Mouse (Mus musculus) frontal cortex, postnatal 10 days (tissue): Measurements from ENCODE around the gene Hist1h4c.
"Not testable (repeated sequence)": the region's sequence is repeated elsewhere in the genome, so short reads cannot be mapped to it uniquely, and the experiment has no call there.

Source experiments
- DNase-seq, 2 experiments: peaks; one replicate each; pipeline ENCODE4 v3.0.0; 2022; ENCODE audit warnings: low spot score in 2 of 2, mixed read lengths in 1 of 2

Hist1h4c gene

DNA sequence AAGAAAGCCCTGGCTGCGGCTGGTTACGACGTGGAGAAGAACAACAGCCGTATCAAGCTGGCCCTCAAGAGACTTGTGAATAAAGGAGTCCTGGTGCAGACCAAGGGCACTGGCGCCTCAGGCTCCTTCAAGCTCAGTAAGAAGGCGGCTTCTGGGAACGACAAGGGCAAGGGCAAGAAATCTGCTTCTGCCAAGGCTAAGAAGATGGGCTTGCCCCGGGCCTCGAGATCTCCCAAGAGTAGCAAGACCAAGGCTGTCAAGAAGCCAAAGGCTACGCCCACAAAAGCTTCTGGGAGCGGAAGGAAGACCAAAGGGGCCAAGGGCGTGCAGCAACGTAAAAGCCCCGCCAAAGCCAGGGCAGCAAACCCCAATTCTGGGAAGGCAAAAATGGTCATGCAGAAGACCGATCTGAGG is 2.2 kb downstream of the Hist1h4c start:
- no peak for DNase-seq

DNA sequence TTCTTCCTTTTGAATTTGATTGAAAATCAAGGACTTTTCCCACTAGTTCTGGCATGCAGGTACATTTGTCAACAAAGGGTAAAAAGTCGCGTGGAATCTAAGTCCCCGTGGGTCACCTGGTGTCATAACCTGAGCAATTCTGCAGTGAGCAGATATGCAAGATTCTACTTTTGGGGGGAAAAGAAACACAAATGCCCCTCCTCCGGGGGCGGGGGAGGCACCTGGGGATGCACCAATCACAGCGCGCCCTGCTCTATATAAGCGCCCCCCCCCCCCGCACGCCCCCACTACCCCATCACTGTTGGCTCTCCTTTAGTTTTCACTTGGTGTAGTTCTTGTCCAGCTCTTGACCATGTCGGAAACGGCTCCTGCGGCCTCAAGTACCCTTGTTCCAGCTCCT is 2.7 kb downstream of the Hist1h4c start, which contains the start of gene Hist1h1t:
Hist1h1t (plus strand) TSS at position 301 of the 400 bp plus-strand sequence.
- no peak for DNase-seq

DNA sequence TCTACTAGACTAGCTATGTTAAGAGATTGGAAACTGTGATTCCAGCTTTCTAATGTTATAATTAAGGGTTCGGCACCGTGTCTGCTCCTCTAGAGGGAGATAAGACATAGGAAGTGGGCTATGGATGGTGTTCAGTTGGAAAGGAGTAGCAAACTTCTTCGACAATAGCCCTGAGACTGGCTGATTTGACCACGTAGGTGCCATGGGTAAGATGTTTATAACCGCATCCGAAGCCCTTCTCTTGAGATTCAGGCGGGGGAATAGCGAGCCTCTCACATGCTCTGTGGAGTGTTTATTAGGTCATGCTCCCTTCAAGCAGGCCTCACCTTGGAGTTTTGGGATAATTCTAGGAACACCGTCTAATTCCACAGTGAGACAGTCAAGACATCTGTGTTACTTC is 3.3 kb downstream of the Hist1h4c start:
- DNase-seq: no peak

DNA sequence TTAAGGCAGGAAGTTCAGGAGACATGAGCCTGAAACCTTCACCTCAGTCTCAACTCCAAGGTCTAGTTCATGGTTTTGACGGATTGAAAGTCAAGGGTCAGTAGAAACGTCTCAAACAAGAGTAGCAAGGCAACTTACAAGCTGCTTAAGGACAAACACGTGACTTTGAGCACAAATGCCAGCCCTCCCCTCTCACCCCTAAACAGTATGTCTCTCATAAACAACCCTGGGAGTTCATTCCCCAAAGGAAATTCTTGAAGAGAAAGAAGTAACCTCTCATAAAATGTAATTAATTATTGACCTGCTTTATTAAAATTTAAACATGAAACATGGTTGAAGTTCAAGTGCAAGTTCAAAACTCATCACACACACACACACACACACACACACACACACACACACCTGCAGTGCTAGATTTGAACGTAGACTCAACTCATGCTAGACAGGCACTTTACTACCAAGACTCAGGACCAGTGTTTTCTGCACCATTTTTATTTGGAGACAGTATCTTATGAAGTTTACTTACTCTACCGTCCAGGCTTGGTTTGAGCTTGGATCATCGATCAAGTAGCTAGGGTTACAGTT is 4.3 kb downstream of the Hist1h4c start:
- DNase-seq: no peak

DNA sequence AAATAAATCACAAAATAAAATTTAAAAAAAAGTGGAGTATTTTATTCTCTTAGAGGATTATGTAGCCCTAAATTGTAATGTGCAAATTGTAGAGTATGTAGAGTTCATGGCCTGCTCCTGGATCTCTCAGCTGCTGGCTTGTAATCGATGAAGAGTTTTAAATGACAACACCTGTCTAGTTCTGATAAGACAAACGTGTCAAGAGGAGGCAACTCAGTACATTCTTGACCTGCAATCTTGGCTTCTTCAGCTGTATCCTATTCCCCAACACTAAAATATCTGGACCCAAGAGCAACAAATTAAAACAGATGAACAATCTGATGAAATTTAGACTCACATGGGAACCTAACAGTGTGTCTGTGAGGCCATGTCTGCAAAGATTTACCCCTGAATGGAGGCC is 8.8 kb downstream of the Hist1h4c start:
- DNase-seq: no peak

DNA sequence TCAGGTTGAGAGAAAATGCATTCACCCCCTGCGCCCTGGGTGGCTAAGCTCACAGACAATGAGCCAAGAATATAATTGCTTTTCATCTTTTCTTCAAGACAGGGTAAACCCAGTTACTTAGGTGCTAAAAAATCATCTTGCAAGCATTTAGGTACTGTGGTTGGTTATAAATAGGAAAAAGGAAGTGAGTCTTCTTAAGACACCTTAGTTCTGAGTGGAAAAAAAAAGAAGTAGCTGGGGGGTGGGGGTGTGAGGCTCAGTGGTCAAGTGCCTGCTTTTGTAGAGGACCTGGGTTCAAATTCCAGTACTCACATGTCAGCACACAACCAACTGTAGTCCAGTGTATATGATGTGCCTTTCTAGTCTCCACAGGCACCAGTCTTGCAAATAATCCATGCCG is 9.3 kb downstream of the Hist1h4c start:
- DNase-seq: no peak

DNA sequence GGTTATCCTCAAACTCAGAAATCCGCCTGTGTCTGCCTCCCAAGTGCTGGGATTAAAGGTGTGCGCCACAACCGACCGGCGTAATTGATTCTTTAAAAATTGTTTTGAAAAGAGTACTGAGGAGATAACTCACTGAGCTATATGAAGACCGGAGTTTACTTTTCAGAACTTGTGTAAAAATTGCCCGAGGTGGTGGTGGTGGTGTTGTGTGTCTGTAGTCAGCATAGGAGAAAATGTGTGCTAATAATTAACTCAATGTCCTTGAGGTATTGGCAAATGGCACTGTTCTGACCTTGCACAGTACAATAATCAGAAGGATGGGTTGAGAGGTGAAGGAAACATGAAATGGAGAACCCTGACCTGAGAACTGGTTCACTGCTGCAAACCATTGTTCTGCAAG is 10.3 kb downstream of the Hist1h4c start:
- DNase-seq: no peak

DNA sequence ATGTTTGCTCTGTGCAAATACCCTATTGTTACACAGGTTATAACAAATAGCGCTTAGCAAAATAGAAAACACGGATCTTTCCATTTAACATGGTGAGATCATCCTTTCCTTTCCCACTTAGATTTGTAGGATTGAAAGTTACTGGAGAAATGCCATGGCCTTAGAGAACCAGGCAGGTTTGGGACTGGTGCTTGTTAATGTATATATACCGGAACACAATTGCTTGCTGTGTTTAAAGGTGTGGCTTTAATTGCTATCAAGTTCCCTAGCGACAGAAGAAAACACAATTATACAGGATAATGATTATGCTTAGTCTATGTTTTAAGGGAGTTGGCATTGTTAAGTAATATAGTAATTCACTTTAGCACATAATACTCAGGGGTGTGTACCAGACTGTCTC is 11.1 kb downstream of the Hist1h4c start:
- DNase-seq: no peak

DNA sequence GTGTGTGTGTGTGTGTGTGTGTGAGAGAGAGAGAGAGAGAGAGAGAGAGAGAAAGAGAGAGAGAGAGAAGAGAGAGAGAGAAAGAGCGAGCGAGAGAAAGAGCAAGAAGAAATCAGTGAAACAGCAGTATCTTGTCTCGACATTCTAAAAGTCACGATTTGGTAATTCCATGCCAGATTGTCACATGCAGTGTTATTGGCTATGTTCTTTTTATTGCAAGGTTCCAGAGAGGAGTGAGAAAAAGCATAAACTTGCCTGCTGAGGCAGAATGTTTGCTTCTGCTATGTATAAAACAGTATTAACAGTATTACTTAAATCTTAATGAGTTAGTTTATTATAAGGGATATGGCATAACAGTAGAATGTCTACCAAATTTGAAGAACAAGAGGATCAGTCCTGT is 12.3 kb downstream of the Hist1h4c start:
- DNase-seq: no peak

DNA sequence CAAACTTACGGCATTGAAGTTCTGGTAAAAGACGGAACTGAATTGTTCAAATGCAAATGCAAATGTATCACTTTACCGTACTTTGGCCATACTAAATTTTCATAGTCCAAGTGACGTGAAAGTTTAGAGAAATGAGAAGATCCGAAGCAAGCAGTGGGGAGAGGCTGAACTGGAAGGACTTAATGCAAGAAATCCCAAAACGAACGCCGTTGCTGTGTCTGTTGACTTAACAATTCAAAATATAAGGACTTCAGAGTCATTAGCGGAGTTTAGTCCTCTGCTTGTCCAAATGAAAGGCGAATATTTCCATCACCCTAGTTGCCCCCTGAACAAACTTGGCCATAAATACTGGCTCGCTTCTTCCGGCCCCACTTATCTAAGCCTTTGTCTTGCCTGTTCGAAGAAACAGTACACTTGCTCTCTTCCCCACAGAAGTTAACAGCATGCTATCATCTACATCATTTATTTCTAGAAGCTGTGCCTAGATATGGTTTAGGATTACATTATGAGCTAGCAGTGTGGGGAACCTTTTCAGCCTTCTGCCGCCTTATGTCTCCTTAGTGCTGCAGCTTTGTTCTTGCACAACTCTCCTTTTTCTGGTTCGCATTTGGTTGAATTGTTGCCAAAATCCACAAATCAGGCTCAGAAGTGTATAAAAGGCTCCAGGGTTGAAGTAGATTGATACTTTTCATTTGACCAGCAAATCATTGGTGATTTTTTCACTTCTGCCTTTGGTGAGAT is 13.0 kb downstream of the Hist1h4c start:
- no peak for DNase-seq

DNA sequence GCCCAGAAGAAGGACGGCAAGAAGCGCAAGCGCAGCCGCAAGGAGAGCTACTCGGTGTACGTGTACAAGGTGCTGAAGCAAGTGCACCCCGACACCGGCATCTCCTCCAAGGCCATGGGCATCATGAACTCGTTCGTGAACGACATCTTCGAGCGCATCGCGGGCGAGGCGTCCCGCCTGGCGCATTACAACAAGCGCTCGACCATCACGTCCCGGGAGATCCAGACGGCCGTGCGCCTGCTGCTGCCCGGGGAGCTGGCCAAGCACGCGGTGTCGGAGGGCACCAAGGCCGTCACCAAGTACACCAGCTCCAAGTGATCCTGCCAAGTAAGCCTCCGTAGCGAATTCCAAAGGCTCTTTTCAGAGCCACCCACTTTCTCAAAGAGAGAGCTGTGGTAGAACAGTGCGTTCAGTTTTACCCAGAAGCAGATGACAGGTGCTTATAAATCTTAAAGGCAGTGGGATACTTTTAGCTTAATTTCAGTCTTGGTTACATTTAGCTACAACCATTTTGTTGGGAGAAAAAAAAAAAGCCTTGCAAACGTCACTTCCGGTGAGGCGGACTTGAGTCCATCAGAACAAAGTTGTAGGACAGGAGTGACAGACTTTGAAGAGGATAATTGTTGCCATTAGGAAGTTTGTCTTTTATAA is 13.8 kb downstream of the Hist1h4c start:
- peak in 1 of 2 experiments; percentile 32 for DNase-seq

DNA sequence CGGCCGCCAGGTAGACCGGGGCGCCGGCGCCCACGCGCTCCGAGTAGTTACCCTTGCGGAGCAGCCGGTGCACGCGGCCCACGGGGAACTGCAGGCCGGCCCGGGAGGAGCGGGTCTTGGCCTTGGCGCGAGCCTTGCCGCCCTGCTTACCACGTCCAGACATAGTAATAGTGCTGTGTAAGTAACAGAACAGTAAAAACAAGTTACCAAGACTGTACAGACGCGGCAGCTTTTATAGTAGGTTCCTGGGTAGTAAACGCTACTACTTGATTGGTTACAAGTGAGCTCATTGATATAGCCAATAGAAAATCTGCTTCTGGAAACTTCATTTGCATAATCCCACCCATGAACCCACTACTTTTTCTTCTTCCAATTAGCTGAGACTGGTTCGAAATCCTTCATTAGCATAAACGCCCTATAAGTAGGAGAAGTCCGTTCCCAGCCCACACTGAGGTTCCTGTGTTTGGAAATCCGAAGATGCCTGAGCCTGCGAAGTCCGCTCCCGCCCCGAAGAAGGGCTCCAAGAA is 14.4 kb downstream of the Hist1h4c start, which contains the start of the genes Hist1h2ac and Hist1h2bc:
Hist1h2ac (minus strand) TSS at position 194 of the 527 bp plus-strand sequence.
Hist1h2bc (plus strand) TSS at position 445 of the 527 bp plus-strand sequence.
- peak; percentile 78 to 80 for DNase-seq

DNA sequence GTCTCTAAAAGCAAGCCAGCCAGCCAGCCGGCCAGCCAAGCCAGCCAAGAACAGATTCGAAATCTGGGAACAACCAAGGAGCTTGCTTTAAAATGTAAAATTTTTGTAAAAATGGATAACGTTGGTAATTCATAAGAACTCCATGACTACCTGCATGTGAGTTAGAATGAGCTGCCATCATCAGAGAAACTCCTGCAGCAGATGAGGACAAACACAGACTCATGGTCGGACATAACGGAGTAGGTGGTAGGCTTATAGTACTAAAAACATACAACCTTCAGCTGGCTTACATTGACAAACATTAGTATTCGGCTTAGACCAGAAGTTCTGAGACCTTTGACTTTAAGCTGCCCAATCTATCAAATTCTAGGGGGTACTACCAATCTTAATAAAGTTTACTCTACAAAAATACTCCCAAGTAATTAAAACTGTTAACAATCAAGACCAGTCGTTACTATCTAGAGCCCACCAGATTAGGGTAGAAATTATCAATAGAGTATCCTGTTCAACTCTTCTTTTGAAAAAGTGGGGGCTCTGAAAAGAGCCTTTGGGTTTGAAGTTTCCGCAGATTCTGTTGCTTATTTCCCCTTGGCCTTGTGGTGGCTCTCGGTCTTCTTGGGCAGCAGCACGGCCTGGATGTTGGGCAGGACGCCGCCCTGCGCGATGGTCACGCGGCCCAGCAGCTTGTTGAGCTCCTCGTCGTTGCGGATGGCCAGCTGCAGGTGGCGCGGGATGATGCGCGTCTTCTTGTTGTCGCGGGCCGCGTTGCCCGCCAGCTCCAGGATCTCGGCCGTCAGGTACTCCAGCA is 15.1 kb downstream of the Hist1h4c start:
- not testable (repeated sequence) for DNase-seq

DNA sequence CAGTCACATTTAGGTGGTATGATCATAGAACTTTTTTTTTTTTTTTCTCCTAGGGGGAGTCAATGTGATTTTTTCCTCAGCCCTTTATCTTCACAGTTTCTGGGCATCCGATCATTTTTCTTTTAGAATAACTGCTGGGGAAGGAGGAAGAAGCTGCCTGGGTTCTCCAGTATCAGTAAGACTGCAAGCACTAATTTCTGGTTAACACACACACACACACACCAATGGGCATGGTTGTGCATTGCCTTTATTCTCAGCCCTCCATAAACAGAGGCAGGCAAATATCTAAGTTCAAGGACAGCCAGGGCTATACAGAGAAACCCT is 15.7 kb downstream of the Hist1h4c start:
- DNase-seq: no peak

DNA sequence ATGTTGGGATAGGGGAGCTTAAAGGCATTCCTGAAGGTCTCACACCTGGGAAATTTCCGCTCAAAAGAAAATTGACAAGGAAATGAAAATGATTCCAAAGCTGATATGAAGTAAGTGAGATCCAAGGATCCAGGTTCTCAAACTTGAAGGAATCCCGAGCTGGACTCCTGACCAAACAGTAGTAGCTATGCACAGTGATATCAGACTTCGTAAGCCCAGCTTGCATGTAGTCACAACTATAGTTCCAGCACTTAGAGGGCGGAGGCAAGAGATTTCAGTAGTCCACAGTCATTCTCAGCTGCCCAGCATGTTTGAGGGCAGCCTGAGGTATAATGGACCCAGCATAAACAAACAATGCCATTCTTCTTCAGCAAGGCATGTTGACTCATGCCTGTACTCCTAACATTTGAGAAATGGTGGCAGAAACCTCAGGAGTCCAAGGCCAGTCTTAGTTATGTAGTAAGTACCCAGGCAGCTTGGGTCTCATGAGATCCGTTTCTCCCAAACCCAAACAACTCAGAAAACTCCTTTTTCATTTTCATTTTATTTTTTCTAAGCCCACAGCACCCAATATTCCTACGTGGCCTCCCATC is 16.2 kb downstream of the Hist1h4c start:
- no peak for DNase-seq

DNA sequence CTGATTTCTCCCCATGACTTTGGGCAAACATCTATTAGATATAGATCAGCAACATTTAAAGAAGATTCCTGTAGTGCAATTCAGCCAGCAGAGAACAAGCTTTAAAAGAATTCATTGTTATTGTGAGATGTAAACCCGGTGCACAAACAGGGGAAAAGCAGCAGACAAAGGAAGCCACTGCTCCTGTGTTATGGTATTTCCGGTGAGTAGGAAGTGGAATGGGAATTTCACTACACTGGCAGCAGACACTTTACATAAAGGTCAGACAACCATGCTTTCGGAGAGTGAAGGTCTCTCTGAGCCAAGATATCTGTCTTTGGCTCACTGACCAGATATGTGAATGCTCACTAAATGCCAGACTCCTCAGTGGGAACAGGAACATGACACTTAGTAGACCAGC is 35.7 kb downstream of the Hist1h4c start:
- DNase-seq: no peak

DNA sequence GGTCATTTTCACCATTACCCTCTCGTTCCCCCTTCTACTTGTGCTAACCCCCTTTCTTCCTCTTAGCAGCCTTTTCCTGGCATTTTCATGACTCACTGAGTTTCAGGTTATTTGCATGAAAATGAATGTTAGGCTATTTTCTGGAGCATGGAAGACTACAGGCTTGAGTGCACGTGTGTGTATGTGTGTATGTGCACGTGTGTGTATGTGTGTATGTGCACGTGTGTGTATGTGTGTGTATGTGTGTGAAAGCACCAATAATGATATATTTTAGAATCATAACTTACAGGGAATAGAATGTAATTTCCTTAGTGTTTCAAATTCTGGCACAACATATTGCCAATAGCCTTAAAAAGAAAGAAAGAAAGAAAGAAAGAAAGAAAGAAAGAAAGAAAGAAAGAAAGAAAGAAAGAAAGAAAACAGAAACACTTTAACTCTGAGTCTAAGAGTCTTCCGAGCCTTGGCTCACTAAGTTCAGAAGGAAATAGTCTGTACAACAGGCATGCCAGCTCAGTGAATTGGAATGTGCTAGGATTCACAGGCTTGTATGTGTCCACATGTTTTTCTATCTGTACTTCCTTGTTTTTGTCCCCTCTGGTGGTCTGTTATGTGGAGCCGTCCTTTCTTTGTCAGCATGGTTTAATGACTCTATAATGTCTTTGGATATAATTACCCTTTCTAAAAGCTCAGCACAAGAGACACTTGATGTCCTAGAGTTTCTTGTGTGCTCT is 38.5 kb downstream of the Hist1h4c start:
- no peak for DNase-seq
